Mouse (Mus musculus): ENCODE measurements at regions not wholly inside any gene's neighbourhood (a gene's known extent, or its start where the extent isn't known, plus 50 kb on each side); places are given as distances from the start of the nearest gene placed in this dataset.

DNA sequence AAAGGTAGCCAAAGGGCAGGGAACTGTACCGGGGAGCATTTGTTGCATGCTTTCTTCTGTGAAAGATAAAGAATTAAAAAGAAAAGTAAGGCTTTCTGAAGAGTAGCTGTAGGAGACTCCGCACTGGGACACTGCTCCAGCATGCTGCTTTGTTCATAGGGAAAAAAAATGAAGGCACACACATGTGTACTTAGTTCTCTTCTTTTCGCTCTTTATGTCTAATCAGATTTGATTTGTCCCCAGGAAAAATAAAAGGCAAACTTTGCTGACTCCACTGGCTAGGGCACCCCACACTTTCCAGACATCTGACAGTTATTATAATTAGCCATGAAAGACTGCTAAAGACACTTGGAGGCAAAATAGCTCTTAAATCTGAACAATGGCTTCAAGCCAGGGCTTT lies 276.6 kb downstream of the Ptprc start:
- TF ChIP-seq FLI1 (IDR thresholded peaks at IDR 0.05; ENCODE audit: low read length), result no peak
- TF ChIP-seq GATA1 (IDR thresholded peaks at IDR 0.05; ENCODE audit: borderline replicate concordance, low read length), result no peak
- Histone ChIP-seq H3K9me3 (no peaks in the 10 kb centered on the region), H3K36me3 (replicated peaks; ENCODE audit: low read length) (no peaks in the 10 kb centered on the region), H3K4me1 (peaks cover 33% of the 10 kb centered on the region), H3K4me3 (replicated peaks) (peak overlapping the region; percentile 93), H3K27me3 (replicated peaks) (no peaks in the 10 kb centered on the region)

DNA sequence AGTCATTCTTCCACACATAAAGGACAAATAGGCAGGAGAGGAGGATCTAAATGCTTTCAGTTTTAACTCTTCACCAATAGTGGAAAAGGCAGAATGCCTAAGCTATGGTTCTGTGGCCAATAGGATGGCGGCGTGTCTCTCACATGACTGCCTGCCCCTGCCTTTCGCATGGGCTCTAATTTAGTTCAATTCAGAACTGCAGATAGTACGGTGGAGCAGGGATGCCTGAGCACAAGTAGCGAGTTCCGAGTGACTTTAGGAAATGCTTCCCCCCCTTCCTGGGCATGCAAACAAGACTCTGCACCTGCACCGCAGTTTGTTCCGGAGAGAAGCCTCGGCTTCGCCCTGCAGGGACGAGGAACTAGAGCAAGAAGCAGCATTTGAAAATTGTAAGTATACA lies 277.1 kb downstream of the Ptprc start:
- H3K9me3 ChIP-seq, result no peaks in the 10 kb centered on the region
- no peaks in the 10 kb centered on the region for H3K36me3 ChIP-seq (replicated peaks; ENCODE audit: low read length)
- H3K4me3 ChIP-seq (replicated peaks), result peak overlapping the region; percentile 93
- no peaks in the 10 kb centered on the region for H3K27me3 ChIP-seq (replicated peaks)
- TF ChIP-seq FLI1 (IDR thresholded peaks at IDR 0.05; ENCODE audit: low read length) (no peak), GATA1 (IDR thresholded peaks at IDR 0.05; ENCODE audit: borderline replicate concordance, low read length) (no peak)
- H3K4me1 ChIP-seq, result peaks cover 33% of the 10 kb centered on the region

- H3K4me3 ChIP-seq (replicated peaks), result no peak overlapping the region
- H3K9me3 ChIP-seq, result no peaks in the 10 kb centered on the region
- no peaks in the 10 kb centered on the region for H3K27me3 ChIP-seq (replicated peaks)
Measured at GRCm38 (mm10) chr1:137881656-137882055, 293.9 kb downstream of the Ptprc start.

DNA sequence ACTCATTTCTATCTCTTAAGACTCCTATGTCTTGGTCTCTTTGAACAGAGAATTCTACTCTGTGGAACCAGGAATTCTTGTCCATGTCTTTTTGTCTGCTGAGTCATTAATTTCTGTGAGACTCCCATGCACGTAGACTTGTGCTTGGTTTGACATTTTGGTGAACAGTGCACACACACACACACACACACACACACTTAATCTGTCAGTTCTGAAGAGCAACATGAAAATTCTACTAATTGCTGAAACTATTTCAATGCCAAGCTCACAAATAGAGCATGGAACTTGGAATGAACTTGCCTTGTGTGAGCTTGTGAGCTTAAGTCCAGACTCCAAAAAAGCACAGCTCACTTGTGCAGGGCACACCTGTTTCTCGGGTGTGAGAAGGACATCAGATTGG lies 301.1 kb downstream of the Ptprc start:
- TF ChIP-seq FLI1 (IDR thresholded peaks at IDR 0.05; ENCODE audit: low read length), result no peak
- TF ChIP-seq GATA1 (IDR thresholded peaks at IDR 0.05; ENCODE audit: borderline replicate concordance, low read length), result no peak
- Histone ChIP-seq H3K9me3 (no peaks in the 10 kb centered on the region), H3K4me1 (peaks cover 11% of the 10 kb centered on the region; the same call in 1 of the 2 replicates), H3K36me3 (replicated peaks; ENCODE audit: low read length) (no peaks in the 10 kb centered on the region), H3K27me3 (replicated peaks) (no peaks in the 10 kb centered on the region), H3K4me3 (replicated peaks) (no peak overlapping the region)

More at GRCm38 (mm10) chr1:137881656-137882055, 293.9 kb downstream of the Ptprc start:
- Histone ChIP-seq H3K36me3 (replicated peaks; ENCODE audit: low read length) (no peaks in the 10 kb centered on the region), H3K4me1 (peaks cover 4% of the 10 kb centered on the region; the same call in 1 of the 2 replicates)
- TF ChIP-seq GATA1 (IDR thresholded peaks at IDR 0.05; ENCODE audit: borderline replicate concordance, low read length), result no peak
- TF ChIP-seq FLI1 (IDR thresholded peaks at IDR 0.05; ENCODE audit: low read length), result no peak

- Histone ChIP-seq H3K4me3 (replicated peaks) (no peak overlapping the region), H3K27me3 (replicated peaks) (no peaks in the 10 kb centered on the region), H3K9me3 (no peaks in the 10 kb centered on the region)
Measured at GRCm38 (mm10) chr1:137873628-137874027, 301.9 kb downstream of the Ptprc start.

DNA sequence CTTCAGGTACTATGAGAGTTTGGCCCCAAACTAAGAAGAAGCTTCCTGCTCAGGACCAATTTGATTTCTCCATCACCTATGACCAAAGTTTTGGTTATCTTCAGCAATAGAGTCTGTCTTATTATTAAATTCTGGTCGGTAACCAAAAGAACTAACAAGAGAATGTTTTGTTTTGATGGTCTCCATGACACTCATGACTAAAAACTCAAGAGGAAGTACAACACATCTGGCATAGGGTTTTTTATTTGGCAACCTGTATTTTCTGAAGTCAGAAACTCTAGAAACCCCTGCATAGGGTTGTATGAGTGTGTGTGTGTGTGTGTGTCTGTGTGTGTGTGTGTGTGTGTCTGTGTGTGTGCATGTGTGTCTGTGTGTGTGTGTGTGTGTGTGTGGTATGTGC lies 310.5 kb downstream of the Ptprc start:
- no peaks in the 10 kb centered on the region for H3K4me1 ChIP-seq
- H3K4me3 ChIP-seq (replicated peaks), result no peak overlapping the region
- no peaks in the 10 kb centered on the region for H3K9me3 ChIP-seq
- TF ChIP-seq FLI1 (IDR thresholded peaks at IDR 0.05; ENCODE audit: low read length) (no peak), GATA1 (IDR thresholded peaks at IDR 0.05; ENCODE audit: borderline replicate concordance, low read length) (no peak)
- H3K27me3 ChIP-seq (replicated peaks), result no peaks in the 10 kb centered on the region
- no peaks in the 10 kb centered on the region for H3K36me3 ChIP-seq (replicated peaks; ENCODE audit: low read length)

More at GRCm38 (mm10) chr1:137873628-137874027, 301.9 kb downstream of the Ptprc start:
- peaks cover 11% of the 10 kb centered on the region; the same call in 1 of the 2 replicates for H3K4me1 ChIP-seq
- TF ChIP-seq FLI1 (IDR thresholded peaks at IDR 0.05; ENCODE audit: low read length) (no peak), GATA1 (IDR thresholded peaks at IDR 0.05; ENCODE audit: borderline replicate concordance, low read length) (no peak)
- H3K36me3 ChIP-seq (replicated peaks; ENCODE audit: low read length), result no peaks in the 10 kb centered on the region

DNA sequence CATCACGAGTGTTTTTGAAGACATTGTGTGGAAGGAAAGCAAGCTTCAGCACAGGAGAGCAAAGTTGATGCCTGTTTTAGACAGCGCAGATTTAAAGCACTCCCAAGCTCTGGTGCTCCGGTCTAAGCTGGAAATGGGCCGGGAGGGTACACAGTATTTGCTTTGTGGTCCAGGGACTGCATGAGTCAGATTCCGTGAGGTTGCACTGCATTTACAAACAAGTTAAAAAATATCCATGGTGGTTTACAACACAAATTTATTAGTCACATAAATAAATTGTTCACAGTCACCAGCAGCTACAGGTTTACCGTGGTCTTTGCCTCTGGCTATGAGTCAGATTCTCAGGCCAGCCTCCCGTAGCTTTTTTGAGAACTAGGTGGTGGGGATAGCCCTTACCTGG lies 312.0 kb downstream of the Ptprc start:
- TF ChIP-seq FLI1 (IDR thresholded peaks at IDR 0.05; ENCODE audit: low read length) (no peak), GATA1 (IDR thresholded peaks at IDR 0.05; ENCODE audit: borderline replicate concordance, low read length) (no peak)
- H3K27me3 ChIP-seq (replicated peaks), result no peaks in the 10 kb centered on the region
- no peaks in the 10 kb centered on the region for H3K4me1 ChIP-seq

GRCm38 (mm10) chr1:137852262-137852661 lies 323.2 kb downstream of the Ptprc start:
- H3K4me3 ChIP-seq (replicated peaks), result no peak overlapping the region
- no peaks in the 10 kb centered on the region for H3K36me3 ChIP-seq (replicated peaks; ENCODE audit: low read length)
- no peaks in the 10 kb centered on the region for H3K4me1 ChIP-seq
- no peaks in the 10 kb centered on the region for H3K9me3 ChIP-seq
- TF ChIP-seq GATA1 (IDR thresholded peaks at IDR 0.05; ENCODE audit: borderline replicate concordance, low read length), result no peak
- TF ChIP-seq FLI1 (IDR thresholded peaks at IDR 0.05; ENCODE audit: low read length), result no peak
- H3K27me3 ChIP-seq (replicated peaks), result no peaks in the 10 kb centered on the region

More for the DNA sequence above, 312.0 kb downstream of the Ptprc start:
- no peaks in the 10 kb centered on the region for H3K9me3 ChIP-seq
- H3K36me3 ChIP-seq (replicated peaks; ENCODE audit: low read length), result no peaks in the 10 kb centered on the region
- H3K4me3 ChIP-seq (replicated peaks), result no peak overlapping the region

- Histone ChIP-seq H3K4me1 (no peaks in the 10 kb centered on the region), H3K27me3 (replicated peaks) (no peaks in the 10 kb centered on the region), H3K9me3 (no peaks in the 10 kb centered on the region), H3K4me3 (replicated peaks) (no peak overlapping the region), H3K36me3 (replicated peaks; ENCODE audit: low read length) (no peaks in the 10 kb centered on the region)
- no peak for TF ChIP-seq FLI1 (IDR thresholded peaks at IDR 0.05; ENCODE audit: low read length)
- TF ChIP-seq GATA1 (IDR thresholded peaks at IDR 0.05; ENCODE audit: borderline replicate concordance, low read length), result no peak
Measured at GRCm38 (mm10) chr1:137847311-137847923, 328.1 kb downstream of the Ptprc start.

- no peaks in the 10 kb centered on the region for H3K36me3 ChIP-seq (replicated peaks; ENCODE audit: low read length)
- H3K27me3 ChIP-seq (replicated peaks), result no peaks in the 10 kb centered on the region
- no peak for TF ChIP-seq GATA1 (IDR thresholded peaks at IDR 0.05; ENCODE audit: borderline replicate concordance, low read length)
- no peak for TF ChIP-seq FLI1 (IDR thresholded peaks at IDR 0.05; ENCODE audit: low read length)
- H3K9me3 ChIP-seq, result no peaks in the 10 kb centered on the region
- no peaks in the 10 kb centered on the region for H3K4me1 ChIP-seq
- H3K4me3 ChIP-seq (replicated peaks), result no peak overlapping the region
Measured at GRCm38 (mm10) chr1:137846857-137847256, 328.7 kb downstream of the Ptprc start.
